Mouse (Mus musculus): Measurements from ENCODE around the gene Pkd1l2. TPM values are rescaled to one million over a fixed set of nuclear protein-coding genes. Genes with fewer than 3 reads are reported as not detected.
A peak's percentile ranks its signal among the peaks of the same experiment; 100 is the strongest.

The Pkd1l2 gene
- total RNA-seq, 1 experiment from 2014 or later = under 0.01 TPM

DNA sequence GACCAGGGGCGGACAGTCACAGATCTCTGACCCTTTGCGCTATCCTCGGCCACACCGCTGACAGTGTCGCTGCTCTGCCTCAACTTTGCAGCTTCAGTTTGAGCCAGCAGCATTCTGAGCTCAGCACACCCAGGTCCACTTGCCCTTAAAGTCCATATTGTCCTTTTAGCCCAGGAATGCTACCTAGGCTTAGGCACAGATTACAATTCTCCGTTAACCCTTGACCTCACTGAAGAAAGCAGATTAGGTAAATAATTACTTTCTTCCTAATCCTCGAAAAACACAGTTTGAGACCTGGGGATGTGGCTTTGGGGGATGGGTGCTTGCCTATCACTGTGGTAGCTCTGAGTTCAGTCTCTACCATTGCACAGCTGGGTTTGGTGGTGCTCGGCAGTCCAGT is 91.0 kb downstream of the Pkd1l2 start:
- ATAC-seq (ENCODE audit: extremely low read depth, insufficient number of reproducible peaks, low FRiP score, poor library complexity, severe bottlenecking) = no peak

DNA sequence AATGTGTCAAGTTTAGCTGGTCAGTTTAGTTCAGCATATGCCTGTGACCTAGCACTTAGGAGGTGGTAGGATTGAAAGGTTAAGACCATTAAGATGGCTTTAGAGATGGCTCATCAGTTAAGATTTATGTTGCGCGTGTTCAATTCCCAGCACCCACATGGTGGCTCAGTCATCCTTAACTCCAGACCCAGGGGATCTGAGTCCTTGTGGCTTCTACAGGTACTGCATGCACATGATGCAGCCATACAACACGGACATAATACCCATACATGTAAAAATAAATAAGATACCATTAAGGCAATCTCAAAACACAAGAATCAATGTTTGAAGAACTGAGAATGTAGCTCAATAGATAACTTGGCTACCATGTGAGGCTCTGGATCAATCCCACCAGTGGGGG is 92.4 kb downstream of the Pkd1l2 start:
- no peak for ATAC-seq (ENCODE audit: extremely low read depth, insufficient number of reproducible peaks, low FRiP score, poor library complexity, severe bottlenecking)

DNA sequence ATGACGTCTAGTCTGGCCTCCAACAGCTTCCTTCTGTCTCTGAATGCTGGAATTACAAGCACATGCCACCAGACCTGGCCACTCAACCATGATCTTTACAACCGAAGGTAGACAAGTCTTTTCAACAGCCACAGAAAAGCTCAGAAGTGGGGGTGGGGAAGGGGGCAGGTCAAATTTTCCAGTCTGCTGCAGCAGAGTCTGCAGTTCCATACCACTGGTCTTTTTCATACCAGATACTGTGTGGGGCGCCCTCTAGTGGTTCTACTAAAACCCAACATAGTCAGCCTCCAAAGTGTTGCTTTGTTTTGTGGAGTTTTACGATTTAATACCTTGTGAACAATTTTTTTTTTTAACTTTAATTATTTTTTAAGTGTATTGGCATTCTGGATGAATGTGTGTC is 102.1 kb downstream of the Pkd1l2 start:
- ATAC-seq (ENCODE audit: extremely low read depth, insufficient number of reproducible peaks, low FRiP score, poor library complexity, severe bottlenecking) = peak; percentile 45

DNA sequence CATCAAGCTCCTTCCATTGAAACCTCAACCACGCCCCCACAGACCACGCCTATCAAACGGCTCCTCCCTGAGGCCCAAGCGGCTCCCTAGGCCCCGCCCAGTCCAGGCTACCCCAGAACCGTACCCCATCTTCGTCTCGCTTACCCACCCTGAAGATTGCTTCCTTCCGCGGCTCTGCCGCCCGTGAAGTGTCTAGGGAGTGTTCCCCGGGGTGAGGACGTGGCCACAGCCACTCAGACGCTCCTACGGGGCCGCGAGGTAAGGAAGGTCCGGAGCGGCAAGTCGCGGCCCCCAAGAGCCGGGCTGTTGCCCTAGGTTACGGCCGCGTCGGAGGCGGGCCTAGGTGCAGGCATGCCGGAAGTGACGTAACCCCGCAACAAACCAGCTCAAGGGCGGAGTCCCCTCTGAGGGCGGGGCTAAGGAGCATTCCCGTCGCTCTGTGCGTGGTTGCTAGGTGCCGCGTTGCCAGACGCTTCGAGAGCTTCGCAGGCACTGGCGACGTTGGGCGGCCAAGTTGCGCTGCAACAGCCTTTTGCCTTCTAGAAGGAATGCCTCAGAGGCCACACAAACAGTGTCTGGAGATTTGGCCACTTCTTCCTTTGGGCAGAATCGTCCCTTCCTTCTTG is 103.5 kb downstream of the Pkd1l2 start, which contains the start of gene 1700030J22Rik:
Gene 1700030J22Rik, minus strand, starts transcription at position 329 of the 626 bp plus-strand sequence.
- peak; percentile 93 for ATAC-seq (ENCODE audit: extremely low read depth, insufficient number of reproducible peaks, low FRiP score, poor library complexity, severe bottlenecking)

DNA sequence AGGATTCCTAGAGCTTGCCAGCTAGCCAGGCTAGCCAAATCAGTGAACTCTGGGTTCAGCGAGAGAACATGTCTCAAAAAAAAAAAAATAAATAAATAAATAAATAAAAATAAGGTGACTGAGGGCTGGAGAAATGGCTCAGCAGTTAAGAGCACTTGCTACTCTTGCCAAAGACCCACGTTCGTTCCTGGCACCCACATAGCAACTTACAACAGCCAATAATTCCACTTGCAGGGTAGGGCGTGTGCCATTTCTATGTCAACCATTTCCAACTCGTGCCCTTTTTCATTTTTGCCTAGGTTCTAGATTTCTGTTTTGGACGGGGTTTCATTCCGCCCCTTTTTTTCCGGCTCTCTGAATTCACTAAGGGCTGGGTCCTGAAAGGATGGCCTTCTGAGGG is 104.2 kb downstream of the Pkd1l2 start:
- ATAC-seq (ENCODE audit: extremely low read depth, insufficient number of reproducible peaks, low FRiP score, poor library complexity, severe bottlenecking) = no peak

DNA sequence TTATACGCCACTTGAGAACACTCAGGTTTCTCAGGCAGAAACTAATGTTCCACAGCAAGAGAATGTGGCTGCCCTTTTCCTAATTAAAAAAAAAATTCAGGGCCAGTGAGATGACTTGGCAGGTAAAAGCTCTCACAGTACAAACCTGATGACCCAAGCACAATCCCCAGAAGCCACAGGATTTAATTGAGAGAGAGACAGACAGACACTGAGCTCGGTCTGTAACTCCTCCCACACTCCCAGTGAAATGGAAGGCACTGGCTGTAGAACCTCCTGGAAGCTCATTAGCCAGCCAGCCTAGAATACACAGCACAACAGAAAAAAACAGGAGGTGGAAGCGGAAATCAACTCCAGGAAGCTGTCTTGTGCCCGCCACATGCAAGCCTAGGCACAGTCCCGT is 106.6 kb downstream of the Pkd1l2 start:
- no peak for ATAC-seq (ENCODE audit: extremely low read depth, insufficient number of reproducible peaks, low FRiP score, poor library complexity, severe bottlenecking)

DNA sequence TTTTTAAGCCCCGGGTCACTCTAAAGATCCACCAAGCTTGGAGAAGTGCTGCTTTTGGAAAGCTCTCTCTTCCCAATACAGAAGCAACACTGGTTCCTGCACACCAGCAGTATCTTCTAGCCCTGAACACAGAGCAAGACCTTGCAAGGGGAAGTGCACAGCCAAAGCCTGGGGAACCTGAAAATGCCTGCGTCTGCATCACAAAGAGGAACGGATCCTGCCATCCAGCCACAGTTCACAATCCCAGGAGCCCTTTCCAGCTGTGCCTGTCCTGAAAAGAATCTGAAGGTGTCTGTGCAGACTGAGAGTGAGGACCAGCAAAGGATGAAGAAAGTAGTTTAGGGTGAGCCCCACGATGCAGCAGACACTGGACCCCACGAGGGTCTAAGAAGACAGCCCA is 107.2 kb downstream of the Pkd1l2 start:
- ATAC-seq (ENCODE audit: extremely low read depth, insufficient number of reproducible peaks, low FRiP score, poor library complexity, severe bottlenecking) = no peak

DNA sequence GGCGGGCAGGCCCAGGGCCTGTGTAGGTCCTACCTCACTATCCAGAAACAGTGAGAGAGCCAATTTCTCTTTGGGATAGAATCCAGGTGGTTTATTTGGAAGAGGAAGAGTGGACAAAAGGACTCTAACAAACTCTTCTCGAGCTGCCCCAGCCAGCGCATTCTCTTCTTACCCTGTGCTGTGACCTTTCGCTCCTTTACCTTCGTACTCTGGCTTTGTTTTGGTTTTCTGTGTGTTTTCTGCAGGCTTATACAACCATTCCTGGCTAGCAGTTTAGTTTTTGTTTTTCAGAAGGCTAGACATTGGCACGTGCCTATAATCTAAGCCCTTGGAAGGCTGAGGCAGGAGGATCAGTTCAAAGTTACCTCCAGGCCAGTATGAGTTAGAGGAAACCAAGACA is 112.7 kb downstream of the Pkd1l2 start:
- no peak for ATAC-seq (ENCODE audit: extremely low read depth, insufficient number of reproducible peaks, low FRiP score, poor library complexity, severe bottlenecking)

DNA sequence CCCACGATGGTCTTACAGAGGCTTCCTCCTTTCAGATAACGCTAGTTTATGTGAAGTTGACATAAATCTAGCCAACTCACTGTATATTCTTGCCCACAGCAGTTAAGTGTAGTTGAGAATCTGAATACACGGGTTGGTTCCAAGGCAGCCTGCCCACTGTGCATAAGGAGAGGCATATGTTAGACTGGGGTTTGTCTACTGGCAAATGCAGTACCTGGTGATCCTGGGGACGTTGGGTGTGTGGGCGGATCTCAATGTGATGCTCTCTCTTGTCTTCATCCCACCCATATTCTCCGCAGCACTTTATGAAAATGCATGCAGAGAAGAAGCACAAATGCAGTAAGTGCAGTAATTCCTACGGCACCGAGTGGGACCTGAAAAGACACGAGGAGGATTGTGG is 127.8 kb downstream of the Pkd1l2 start:
- no peak for ATAC-seq (ENCODE audit: extremely low read depth, insufficient number of reproducible peaks, low FRiP score, poor library complexity, severe bottlenecking)

DNA sequence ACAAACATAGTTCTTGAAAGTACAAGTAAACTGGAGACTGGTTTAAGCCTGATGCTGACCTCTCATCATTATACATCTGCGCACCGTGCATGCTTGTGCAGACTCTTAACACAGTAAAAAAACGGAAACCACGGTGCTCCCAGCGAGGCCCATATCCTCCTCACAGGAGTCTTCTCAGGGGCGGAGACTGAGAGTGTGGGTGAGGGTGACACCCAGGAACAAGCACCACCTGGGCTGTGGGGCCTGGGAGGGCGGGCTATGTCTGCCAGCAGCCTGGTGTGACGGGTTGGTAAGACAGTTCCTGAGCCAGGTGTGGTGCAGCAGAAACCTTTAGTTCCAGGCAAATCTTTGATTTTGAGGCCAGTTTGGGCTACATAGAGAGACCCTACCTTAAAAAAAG is 129.8 kb downstream of the Pkd1l2 start:
- peak; percentile 10; the same call in 1 of the 2 replicates for ATAC-seq (ENCODE audit: extremely low read depth, insufficient number of reproducible peaks, low FRiP score, poor library complexity, severe bottlenecking)

DNA sequence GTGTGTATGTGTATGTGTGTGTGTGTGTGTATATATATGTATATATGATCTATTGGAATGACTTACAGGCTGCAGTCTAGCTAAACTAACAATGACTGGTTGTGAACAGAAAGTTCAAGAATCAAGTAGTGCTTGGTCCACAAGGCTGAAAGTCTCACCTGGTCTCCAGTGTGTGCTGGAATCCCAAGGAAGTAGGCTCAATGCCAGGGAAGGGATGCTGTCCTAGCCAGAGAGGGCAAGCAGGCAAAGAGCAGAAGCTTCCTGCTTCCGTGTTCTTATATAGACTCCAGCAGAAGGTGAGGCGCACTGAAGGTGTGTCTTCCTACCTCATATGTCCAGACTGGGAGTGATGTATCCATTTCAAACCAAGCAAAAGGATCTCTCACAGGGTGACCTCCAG is 130.5 kb downstream of the Pkd1l2 start:
- ATAC-seq (ENCODE audit: extremely low read depth, insufficient number of reproducible peaks, low FRiP score, poor library complexity, severe bottlenecking) = no peak

DNA sequence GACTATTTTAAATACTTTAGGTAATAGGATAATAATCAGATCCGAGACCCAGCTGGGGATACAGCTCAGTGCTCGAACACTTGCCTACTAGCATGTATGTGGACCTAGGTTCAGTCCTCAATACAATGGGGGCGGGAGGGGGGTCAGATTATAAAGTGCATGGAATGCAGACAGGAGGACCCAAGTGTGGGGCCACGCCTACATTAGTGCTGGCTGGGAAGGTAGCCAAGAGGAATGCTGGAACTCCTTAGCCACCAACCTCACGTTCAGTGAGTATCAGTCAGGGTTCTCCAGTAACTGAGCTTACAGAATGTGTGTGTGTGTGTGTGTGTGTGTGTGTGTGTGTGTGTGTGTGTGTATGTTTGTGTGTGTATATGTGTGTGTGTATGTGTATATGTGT is 130.9 kb downstream of the Pkd1l2 start:
- ATAC-seq (ENCODE audit: extremely low read depth, insufficient number of reproducible peaks, low FRiP score, poor library complexity, severe bottlenecking) = no peak

DNA sequence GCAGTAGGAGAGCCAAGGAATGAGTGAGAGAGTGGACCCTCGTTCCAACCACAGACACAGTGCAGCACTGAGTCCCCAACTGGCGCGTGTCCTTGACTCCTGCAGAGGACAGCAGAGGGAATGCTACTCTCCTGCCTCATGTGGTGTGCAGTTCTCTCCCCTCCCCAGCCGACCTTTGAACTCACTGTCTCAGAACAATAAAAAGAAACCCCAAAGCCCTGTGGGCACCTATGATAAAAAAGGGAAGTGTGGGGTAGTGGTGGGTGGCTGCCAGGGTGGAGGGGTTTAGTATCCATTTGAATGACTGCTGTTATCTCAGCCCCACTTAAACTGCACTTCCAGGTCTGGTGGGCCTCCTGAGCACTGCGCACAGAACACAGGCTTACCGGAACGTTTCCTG is 134.7 kb downstream of the Pkd1l2 start:
- ATAC-seq (ENCODE audit: extremely low read depth, insufficient number of reproducible peaks, low FRiP score, poor library complexity, severe bottlenecking) = no peak

DNA sequence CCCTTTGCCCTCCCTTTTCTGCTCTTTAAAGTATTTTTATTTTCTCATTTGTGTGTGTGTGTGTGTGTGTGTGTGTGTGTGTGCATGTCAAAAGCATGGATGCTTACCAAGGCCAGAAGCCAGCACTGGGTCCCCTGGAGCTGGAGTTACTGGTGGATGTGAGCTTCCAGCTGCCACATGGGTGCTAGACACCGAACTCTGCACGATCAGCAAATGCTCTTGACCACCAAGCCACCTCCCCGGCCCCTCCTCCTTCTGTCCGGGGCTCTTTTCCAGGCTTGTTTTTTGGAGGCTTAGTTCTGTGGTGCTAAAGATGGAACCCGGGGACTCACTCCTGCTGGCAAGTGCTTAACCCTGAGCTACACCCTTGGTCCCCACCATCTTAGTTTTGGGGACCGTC is 135.4 kb downstream of the Pkd1l2 start:
- no peak for ATAC-seq (ENCODE audit: extremely low read depth, insufficient number of reproducible peaks, low FRiP score, poor library complexity, severe bottlenecking)

DNA sequence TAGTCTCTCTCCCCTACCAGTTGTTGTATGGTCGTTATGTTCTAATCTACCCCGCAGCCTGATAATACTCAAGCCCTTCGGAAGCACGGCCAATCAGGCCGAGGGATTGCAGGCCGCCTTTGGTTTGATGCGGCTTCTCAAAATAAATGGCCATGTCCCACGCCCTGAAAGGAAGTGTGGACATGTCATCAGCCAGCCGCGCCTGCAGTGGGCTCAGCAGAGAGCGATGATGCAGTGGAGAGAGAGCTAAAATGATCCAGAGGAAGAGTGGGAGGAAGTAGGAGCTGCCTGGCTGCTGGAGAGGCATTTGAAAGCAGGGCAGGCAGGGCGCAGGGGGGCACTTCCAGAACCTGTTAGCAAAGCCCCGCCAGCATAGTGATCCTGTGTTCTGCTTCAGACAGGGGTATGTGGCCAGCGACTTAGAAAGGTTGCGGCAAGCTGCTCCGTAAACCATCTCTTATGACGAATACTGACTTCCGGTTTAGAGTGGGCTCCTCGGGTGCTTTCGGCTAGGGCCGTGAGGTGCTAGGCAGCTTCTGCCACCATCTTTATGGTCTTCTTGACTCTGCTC is 135.9 kb downstream of the Pkd1l2 start:
- ATAC-seq (ENCODE audit: extremely low read depth, insufficient number of reproducible peaks, low FRiP score, poor library complexity, severe bottlenecking) = peak; percentile 24; the same call in 1 of the 2 replicates

Other genes with a start within 250 kb of the Pkd1l2 start
- 2.8 and 4.3 TPM in 2 replicates for gene Cmc2, start 161.0 kb downstream of the Pkd1l2 start, total RNA-seq (2017)
- gene Cenpn, start 160.7 kb downstream of the Pkd1l2 start, total RNA-seq (2017) = 2.0 and 2.8 TPM in 2 replicates
- 10.4 and 12.1 TPM in 2 replicates for gene Atmin, start 139.1 kb downstream of the Pkd1l2 start, total RNA-seq (2017)
- 1.7 TPM in 1 of 2 replicates, not detected in the other for gene 1700030J22Rik, start 103.5 kb downstream of the Pkd1l2 start, total RNA-seq (2017)
- 4.7 and 10.5 TPM in 2 replicates for gene Gcsh, start 88.9 kb downstream of the Pkd1l2 start, total RNA-seq (2017)
- not detected in 2 replicates for gene Bco1, start 13.4 kb upstream of the Pkd1l2 start, total RNA-seq (2017)
- gene Gan, start 75.7 kb upstream of the Pkd1l2 start, total RNA-seq (2017) = 3.6 and 4.1 TPM in 2 replicates
- 70.7 and 74.6 TPM in 2 replicates for gene Cmip, start 174.6 kb upstream of the Pkd1l2 start, total RNA-seq (2017)